Mouse (Mus musculus) ES-E14 (cell line): ENCODE measurements around the gene Cfap97d1. TPM values are rescaled to one million over a fixed set of nuclear protein-coding genes. Genes with fewer than 3 reads are reported as not detected.

Experiments used
- DNase-seq: peaks from one replicate; pipeline ENCODE4 v3.0.0-alpha.2; 2013; ENCODE audit warnings: low read depth, low spot score
- H3K27ac ChIP-seq: 2 replicates; pipeline ENCODE4 v1.5.1; 2012; ENCODE audit warnings: low read depth, mild to moderate bottlenecking, low read length, moderate library complexity, mixed read lengths; ENCODE audit not compliant: poor library complexity, insufficient read depth, severe bottlenecking
- H3K36me3 ChIP-seq: 2 replicates; pipeline ENCODE4 v1.6.1; 2012; ENCODE audit warnings: mild to moderate bottlenecking, low read length, moderate library complexity, mixed read lengths; ENCODE audit not compliant: control insufficient read depth, poor library complexity, insufficient read depth, severe bottlenecking
- H3K4me1 ChIP-seq, 2 experiments: fragments of 150-350 bp in 1 of 2; sonication (generic) in 1 of 2; 2 replicates each; pipeline ENCODE4 v1.6.1; 2012; ENCODE audit warnings: low read length in 2 of 2, mild to moderate bottlenecking in 1 of 2, mixed read lengths in 1 of 2; ENCODE audit not compliant: control insufficient read depth in 2 of 2, insufficient read depth in 2 of 2, poor library complexity in 1 of 2
- H3K4me3 ChIP-seq, 2 experiments: fragments of 150-350 bp in 1 of 2; sonication (generic) in 1 of 2; 2 replicates each; pipeline ENCODE4 v1.5.1; 2012; ENCODE audit warnings: low read length in 2 of 2, low read depth in 1 of 2, mild to moderate bottlenecking in 1 of 2, mixed read lengths in 1 of 2; ENCODE audit not compliant: insufficient read depth in 1 of 2, poor library complexity in 1 of 2, severe bottlenecking in 1 of 2
- H3K9ac ChIP-seq: 2 replicates; pipeline ENCODE4 v1.6.1; 2012; ENCODE audit warnings: low read depth, mild to moderate bottlenecking, low read length, mixed read lengths; ENCODE audit not compliant: poor library complexity, insufficient read depth, severe bottlenecking
- H3K9me3 ChIP-seq: fragments of 150-350 bp; sonication (generic); 2 replicates; pipeline ENCODE4 v1.6.1; 2012; ENCODE audit warnings: low read depth, mild to moderate bottlenecking, low read length; ENCODE audit not compliant: control insufficient read depth, insufficient read depth
- CHD2 ChIP-seq: IDR thresholded peaks from 2 replicates; pipeline ENCODE4 v1.6.1; 2014; ENCODE audit warnings: mild to moderate bottlenecking, low read depth, low read length, inconsistent platforms
- HCFC1 ChIP-seq: IDR thresholded peaks from 2 replicates; pipeline ENCODE4 v1.6.1; 2012; ENCODE audit warnings: low read length, inconsistent platforms, borderline replicate concordance; ENCODE audit not compliant: insufficient read depth
- MAFK ChIP-seq: IDR thresholded peaks from 2 replicates; pipeline ENCODE4 v1.6.1; 2014; ENCODE audit warnings: mild to moderate bottlenecking, low read depth, low read length, inconsistent platforms; ENCODE audit not compliant: insufficient read depth
- ZC3H11A ChIP-seq: IDR thresholded peaks from 2 replicates; pipeline ENCODE4 v1.6.1; 2012; ENCODE audit warnings: low read depth, mild to moderate bottlenecking, inconsistent platforms, low read length, borderline replicate concordance
- ZNF384 ChIP-seq: IDR thresholded peaks from 2 replicates; pipeline ENCODE4 v1.6.1; 2012; ENCODE audit warnings: low read depth, low read length, inconsistent platforms
- in situ Hi-C, 2 experiments: fragments of 600-800 bp; cut with MboI; formaldehyde crosslinking; loops; one replicate each; pipeline ENCODE4 v1.15.1; 2025; ENCODE audit warnings: low sequenced_read_pairs in 2 of 2, inconsistent platforms in 1 of 2; ENCODE audit not compliant: unreplicated experiment in 2 of 2
- total RNA-seq: library from RNA; depleted of rRNA; stranded (reverse); fragments of 300-350 nt; gene quantifications from 2 replicates; pipeline ENCODE4 v1.2.3, GENCODE M21; 2012

The Cfap97d1 gene
- total RNA-seq, 1 experiment = not detected

DNA sequence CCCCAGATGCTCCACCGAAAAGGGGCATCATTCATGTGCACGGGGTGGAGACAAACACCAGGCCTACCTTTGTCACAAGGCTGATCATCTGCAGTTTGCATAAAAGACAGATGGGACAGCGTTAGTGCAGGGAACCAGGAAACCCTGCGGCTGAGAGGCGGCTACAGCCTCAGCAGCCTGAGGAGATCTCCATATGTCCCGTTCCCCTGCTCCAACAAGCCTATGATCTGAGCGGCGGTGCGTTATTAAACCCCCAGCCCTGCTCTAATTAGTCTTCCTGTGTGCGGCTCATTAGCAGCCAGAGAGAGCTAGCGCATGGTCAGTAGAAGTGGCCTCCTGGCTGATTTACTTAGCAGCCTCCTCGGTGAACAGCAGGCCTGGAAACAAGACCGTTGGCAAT is 26.1 kb downstream of the Cfap97d1 start:
- no peak for DNase-seq
- Histone ChIP-seq H3K4me3 (no peak overlapping the region), H3K27ac (no peak overlapping the region)

DNA sequence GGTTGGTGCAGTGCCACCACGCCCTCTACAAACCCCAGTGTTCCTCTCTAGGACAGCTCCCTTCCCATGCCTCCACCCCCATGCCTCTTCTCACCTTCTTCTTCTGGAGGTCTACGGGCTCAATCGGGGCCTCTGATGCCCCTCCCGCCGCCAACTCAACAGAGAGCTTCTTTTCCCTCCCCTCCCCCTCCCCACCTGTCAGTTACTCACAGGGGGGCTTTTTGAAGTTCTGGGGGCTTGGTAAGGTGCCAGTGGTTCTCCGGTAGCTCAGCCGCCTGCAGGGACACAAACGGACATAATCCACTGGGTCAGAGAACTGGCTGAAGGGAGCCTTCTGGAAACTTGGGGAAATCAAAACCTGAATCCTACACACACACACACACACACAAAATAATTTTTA is 27.4 kb downstream of the Cfap97d1 start:
- H3K4me1 ChIP-seq = no peaks in the 10 kb centered on the region
- no peaks in the 10 kb centered on the region for H3K9me3 ChIP-seq
- in situ Hi-C loops = no loop called here
- H3K27ac ChIP-seq = no peak overlapping the region
- no peak overlapping the region for H3K4me3 ChIP-seq
- H3K9ac ChIP-seq = no peak overlapping the region
- DNase-seq = no peak
- peaks cover 11% of the 10 kb centered on the region; the same call in 1 of the 2 replicates for H3K36me3 ChIP-seq
- no peak for TF ChIP-seq ZC3H11A
- TF ChIP-seq ZNF384 = no peak

More for the DNA sequence above, 26.1 kb downstream of the Cfap97d1 start:
- in situ Hi-C loops = no loop called here
- H3K9me3 ChIP-seq = no peaks in the 10 kb centered on the region
- no peak overlapping the region for H3K9ac ChIP-seq
- TF ChIP-seq HCFC1 = no peak
- no peak for TF ChIP-seq ZNF384
- TF ChIP-seq CHD2 = no peak
- no peak for TF ChIP-seq MAFK
- TF ChIP-seq ZC3H11A = no peak
- peaks cover 11% of the 10 kb centered on the region; the same call in 1 of the 2 replicates for H3K36me3 ChIP-seq
- H3K4me1 ChIP-seq = no peaks in the 10 kb centered on the region

DNA sequence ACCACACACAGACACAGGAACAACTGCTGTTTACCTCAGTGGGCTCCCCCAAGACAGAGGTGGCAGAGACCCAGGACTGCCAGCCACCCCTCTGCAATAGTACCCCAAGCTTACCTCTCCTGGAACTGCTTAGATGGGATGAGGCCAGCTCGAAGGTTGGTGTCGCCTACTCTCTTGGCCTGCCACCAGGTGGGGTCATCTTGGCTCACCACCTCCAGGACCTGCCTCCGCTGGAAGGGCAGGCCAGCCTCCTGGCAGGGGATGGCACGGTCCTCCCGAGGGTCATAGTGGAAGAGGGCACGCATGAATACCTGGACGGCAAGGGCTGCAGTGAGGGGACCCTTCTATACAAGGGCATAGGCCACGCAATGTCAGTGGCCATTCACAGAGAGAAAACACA is 29.1 kb downstream of the Cfap97d1 start:
- Histone ChIP-seq H3K9ac (no peak overlapping the region), H3K36me3 (peaks cover 10% of the 10 kb centered on the region; the same call in 1 of the 2 replicates), H3K9me3 (no peaks in the 10 kb centered on the region), H3K27ac (no peak overlapping the region), H3K4me3 (no peak overlapping the region), H3K4me1 (no peaks in the 10 kb centered on the region)
- no peak for TF ChIP-seq ZNF384
- TF ChIP-seq CHD2 = no peak
- TF ChIP-seq ZC3H11A = no peak
- no peak for TF ChIP-seq HCFC1
- TF ChIP-seq MAFK = no peak
- in situ Hi-C loops = no loop called here
- no peak for DNase-seq

DNA sequence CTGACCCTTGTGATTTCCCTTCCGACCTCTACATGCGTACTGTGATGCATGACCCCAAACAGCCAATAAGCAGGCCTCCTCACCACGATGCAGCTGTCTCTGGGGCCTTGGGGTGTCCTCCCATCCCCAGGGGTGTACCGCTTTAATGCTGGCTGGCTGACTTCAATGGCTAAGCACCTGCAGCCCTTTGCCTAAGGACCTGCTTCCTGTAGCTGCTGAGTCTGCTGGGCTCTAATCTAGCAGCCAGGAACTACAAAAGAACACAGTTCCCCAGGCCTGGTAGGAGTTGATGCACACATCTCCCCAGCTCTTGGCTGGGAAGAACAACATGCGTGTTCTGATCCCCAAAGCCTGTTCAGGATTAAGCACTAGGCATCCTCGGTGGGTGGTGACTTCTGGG is 31.4 kb downstream of the Cfap97d1 start:
- no peak for DNase-seq
- in situ Hi-C loops = no loop called here
- Histone ChIP-seq H3K4me1 (no peaks in the 10 kb centered on the region), H3K27ac (no peak overlapping the region), H3K4me3 (no peak overlapping the region), H3K36me3 (peaks cover 7% of the 10 kb centered on the region; the same call in 1 of the 2 replicates), H3K9me3 (no peaks in the 10 kb centered on the region), H3K9ac (no peak overlapping the region)
- TF ChIP-seq CHD2 (no peak), MAFK (no peak), HCFC1 (no peak), ZC3H11A (no peak)

DNA sequence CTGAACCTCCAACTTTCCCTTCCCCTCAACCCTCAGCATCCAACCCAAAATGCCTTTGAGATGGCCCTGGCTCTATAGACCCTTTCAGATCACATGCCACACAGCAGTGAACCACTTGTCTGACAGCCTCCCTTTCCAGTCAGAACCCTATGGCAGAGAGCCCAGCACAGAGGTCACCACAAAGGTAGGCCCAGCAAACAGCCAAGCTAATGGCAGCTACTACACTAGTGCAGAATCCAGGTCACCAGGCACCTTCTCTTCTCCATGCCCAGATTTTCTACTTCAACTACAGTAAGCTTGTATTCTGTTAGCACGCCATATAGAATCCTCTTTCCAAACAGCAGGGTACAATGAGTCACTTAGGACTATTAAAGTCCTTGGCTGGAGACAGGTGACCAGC is 32.1 kb downstream of the Cfap97d1 start:
- Histone ChIP-seq H3K27ac (no peak overlapping the region), H3K4me3 (no peak overlapping the region), H3K9me3 (no peaks in the 10 kb centered on the region), H3K9ac (no peak overlapping the region), H3K4me1 (no peaks in the 10 kb centered on the region), H3K36me3 (peaks cover 7% of the 10 kb centered on the region; the same call in 1 of the 2 replicates)
- TF ChIP-seq ZNF384 (no peak), MAFK (no peak), ZC3H11A (no peak), HCFC1 (no peak), CHD2 (no peak)
- DNase-seq = no peak
- in situ Hi-C loops = no loop called here
